Mouse (Mus musculus) MN1 (cell line): Measurements from ENCODE around the gene Mmp7.
A peak's percentile ranks its signal among the peaks of the same experiment; 100 is the strongest.

ENCODE experiments used
- DNase-seq: peaks from one replicate; pipeline ENCODE4 v3.0.0-alpha.2; 2016; ENCODE audit warnings: low spot score

Mmp7 gene

GRCm38 (mm10) chr9:7691790-7692189 lies at the start of gene Mmp7:
TSS of gene Mmp7 (plus strand) at chr9:7692090.
- no peak for DNase-seq

- no peak for DNase-seq
These were observed 44.0 kb upstream of the Mmp7 start for GRCm38 (mm10) chr9:7647901-7648300.

- DNase-seq, result no peak
These were observed 41.3 kb upstream of the Mmp7 start for GRCm38 (mm10) chr9:7650397-7651180.

- no peak for DNase-seq
These were observed 39.4 kb upstream of the Mmp7 start for GRCm38 (mm10) chr9:7652351-7653085.

GRCm38 (mm10) chr9:7657946-7658345 lies 33.9 kb upstream of the Mmp7 start:
- DNase-seq, result no peak

GRCm38 (mm10) chr9:7659469-7660020 lies 32.3 kb upstream of the Mmp7 start:
- DNase-seq, result no peak

- no peak for DNase-seq
These were observed 30.5 kb upstream of the Mmp7 start for GRCm38 (mm10) chr9:7661371-7661770.

GRCm38 (mm10) chr9:7669674-7670073 lies 22.2 kb upstream of the Mmp7 start:
- DNase-seq, result no peak

GRCm38 (mm10) chr9:7672985-7673384 lies 18.9 kb upstream of the Mmp7 start:
- DNase-seq, result no peak

GRCm38 (mm10) chr9:7678154-7678837 lies 13.6 kb upstream of the Mmp7 start:
- DNase-seq, result no peak

GRCm38 (mm10) chr9:7682081-7682618 lies 9.7 kb upstream of the Mmp7 start:
- DNase-seq, result no peak

- DNase-seq, result no peak
These were observed 5.9 kb upstream of the Mmp7 start for GRCm38 (mm10) chr9:7686024-7686423.

GRCm38 (mm10) chr9:7689799-7690198 lies 2.1 kb upstream of the Mmp7 start:
- no peak for DNase-seq

- no peak for DNase-seq
These were observed 2.1 kb downstream of the Mmp7 start for GRCm38 (mm10) chr9:7693961-7694360.

- no peak for DNase-seq
These were observed 3.8 kb downstream of the Mmp7 start for GRCm38 (mm10) chr9:7695646-7696045.

- no peak for DNase-seq
These were observed 16.8 kb downstream of the Mmp7 start for GRCm38 (mm10) chr9:7708698-7709097.

GRCm38 (mm10) chr9:7711196-7711595 lies 19.3 kb downstream of the Mmp7 start:
- DNase-seq, result no peak

- DNase-seq, result peak; percentile 48
These were observed 22.4 kb downstream of the Mmp7 start for GRCm38 (mm10) chr9:7714062-7714907.

GRCm38 (mm10) chr9:7714908-7715175 lies 23.0 kb downstream of the Mmp7 start:
- no peak for DNase-seq

- no peak for DNase-seq
These were observed 29.7 kb downstream of the Mmp7 start for GRCm38 (mm10) chr9:7721543-7721942.

- DNase-seq, result no peak
These were observed 37.1 kb downstream of the Mmp7 start for GRCm38 (mm10) chr9:7728997-7729396.

GRCm38 (mm10) chr9:7742696-7743095 lies 50.8 kb downstream of the Mmp7 start:
- no peak for DNase-seq
